In genomic region chr13:93036218-93036617, GRCm38 (mm10) we compare ENCODE assay signal across 24 mouse cellular contexts.
DNase-seq lines count a peak whose midpoint lies in the region; ATAC-seq and TF ChIP-seq lines count a peak whose summit lies in the region.
"Had no signal": no experiment of that assay in that cellular context is flagged by ENCODE, and none has a peak within 500 bp of the region (broad histone marks: within the 10 kb centered on the region; RNA-seq: fewer than 3 reads in every experiment).

No protein-coding gene starts in this region.

- 28% methylated on average over 4 of the region's 4 CpGs for WGBS in hindbrain, embryonic 10.5 days
- WGBS in hindbrain, embryonic 12.5 days: 38% methylated on average over 4 of the region's 4 CpGs
- 48% methylated on average over 4 of the region's 4 CpGs for WGBS in midbrain, embryonic 10.5 days
- WGBS in midbrain, postnatal 0 days: 34% methylated on average over 4 of the region's 4 CpGs
- WGBS in liver, embryonic 11.5 days: 67% methylated on average over 4 of the region's 4 CpGs

- no peak overlapping the region for H3K9ac ChIP-seq in hindbrain, embryonic 12.5 days
- H3K9ac ChIP-seq in midbrain, postnatal 0 days (replicated peaks; ENCODE audit: low read length, poor library complexity, severe bottlenecking): no peak overlapping the region
- H3K9ac ChIP-seq in liver, embryonic 11.5 days (ENCODE audit: low read depth, low read length): no peak overlapping the region
- H3K9ac ChIP-seq: embryonic facial prominence, embryonic 12.5 days; embryonic facial prominence, embryonic 15.5 days; forebrain, embryonic 15.5 days; hindbrain, embryonic 13.5 days had no signal

- H3K9me3 ChIP-seq in hindbrain, embryonic 10.5 days: no peaks in the 10 kb centered on the region
- no peaks in the 10 kb centered on the region; the same call in 1 of the 2 replicates for H3K9me3 ChIP-seq in hindbrain, embryonic 12.5 days (replicated peaks)
- no peaks in the 10 kb centered on the region for H3K9me3 ChIP-seq in midbrain, embryonic 10.5 days (replicated peaks)
- H3K9me3 ChIP-seq in midbrain, postnatal 0 days (ENCODE audit: low read length): no peaks in the 10 kb centered on the region
- no peaks in the 10 kb centered on the region for H3K9me3 ChIP-seq in liver, embryonic 11.5 days (ENCODE audit: control insufficient read depth, low read length)
- H3K9me3 ChIP-seq: embryonic facial prominence, embryonic 12.5 days; embryonic facial prominence, embryonic 15.5 days; forebrain, embryonic 15.5 days; hindbrain, embryonic 13.5 days had no signal

- ATAC-seq in hindbrain, embryonic 12.5 days (ENCODE audit: low FRiP score): no peak
- no peak for ATAC-seq in midbrain, postnatal 0 days (ENCODE audit: low FRiP score)
- no peak for ATAC-seq in liver, embryonic 11.5 days (replicated peaks; ENCODE audit: low FRiP score)
- ATAC-seq: CD4-positive, CD25-positive, alpha-beta regulatory T cell, adult 4 months; forebrain, embryonic 15.5 days; hindbrain, postnatal 0 days; inflammation-experienced regulatory T-cells, adult 6 months had no signal

- H3K4me1 ChIP-seq in hindbrain, embryonic 10.5 days (replicated peaks): peaks cover 7% of the 10 kb centered on the region
- H3K4me1 ChIP-seq in hindbrain, embryonic 12.5 days: no peaks in the 10 kb centered on the region; the same call in 1 of the 2 replicates
- H3K4me1 ChIP-seq in midbrain, embryonic 10.5 days: peaks cover 5% of the 10 kb centered on the region; the same call in 1 of the 2 replicates
- no peaks in the 10 kb centered on the region for H3K4me1 ChIP-seq in midbrain, postnatal 0 days (ENCODE audit: insufficient read depth, low read length)
- H3K4me1 ChIP-seq in liver, embryonic 11.5 days (replicated peaks; ENCODE audit: control insufficient read depth, insufficient read depth, low read length): no peaks in the 10 kb centered on the region
- H3K4me1 ChIP-seq: embryonic facial prominence, embryonic 12.5 days; embryonic facial prominence, embryonic 15.5 days; forebrain, embryonic 15.5 days; hindbrain, embryonic 13.5 days had no signal

- no peak for TF ChIP-seq POLR2A in brain, embryonic 14.5 days (IDR thresholded peaks at IDR 0.05; ENCODE audit: borderline replicate concordance, extremely low read depth, insufficient read depth, insufficient read length, poor library complexity, severe bottlenecking)

- peak overlapping the region; percentile 40 for H3K27ac ChIP-seq in hindbrain, embryonic 10.5 days
- H3K27ac ChIP-seq in hindbrain, embryonic 12.5 days: no peak overlapping the region
- 0 out of 2 replicates have a peak overlapping the region, but pooled peaks have one; percentile 28 for H3K27ac ChIP-seq in midbrain, embryonic 10.5 days (replicated peaks)
- no peak overlapping the region for H3K27ac ChIP-seq in midbrain, postnatal 0 days (ENCODE audit: low read depth, low read length)
- no peak overlapping the region for H3K27ac ChIP-seq in liver, embryonic 11.5 days (ENCODE audit: low read depth, low read length)
- H3K27ac ChIP-seq: embryonic facial prominence, embryonic 12.5 days; embryonic facial prominence, embryonic 15.5 days; forebrain, embryonic 15.5 days; hindbrain, embryonic 13.5 days; hindbrain, postnatal 0 days had no signal

- DNase-seq in hindbrain, embryonic 10.5 days (ENCODE audit: low spot score): no peak
- no peak for DNase-seq in midbrain, embryonic 10.5 days (ENCODE audit: low spot score)
- DNase-seq in midbrain, postnatal 0 days (ENCODE audit: low spot score): no peak
- peak; percentile 40 for DNase-seq in brain, adult 2 months (ENCODE audit: low read depth, low spot score)
- peak; percentile 50 for DNase-seq in brain, embryonic 14.5 days (ENCODE audit: low read depth)
- DNase-seq in liver, embryonic 11.5 days (ENCODE audit: low spot score): no peak
- DNase-seq in lung, postnatal 14 days: no peak
- DNase-seq: adrenal gland, adult 2 months; adrenal gland, postnatal 14 days; cerebellum, adult 18-20 months; cerebellum, adult 9-10 months; cerebellum, postnatal 14 days; gastrocnemius, postnatal 10 days; gastrocnemius, postnatal 36 days; heart, postnatal 36 days had no signal

- no peaks in the 10 kb centered on the region for H3K36me3 ChIP-seq in hindbrain, embryonic 10.5 days
- H3K36me3 ChIP-seq in hindbrain, embryonic 12.5 days: no peaks in the 10 kb centered on the region
- H3K36me3 ChIP-seq in midbrain, embryonic 10.5 days: no peaks in the 10 kb centered on the region
- H3K36me3 ChIP-seq in midbrain, postnatal 0 days (ENCODE audit: insufficient read depth, low read length): no peaks in the 10 kb centered on the region
- no peaks in the 10 kb centered on the region for H3K36me3 ChIP-seq in liver, embryonic 11.5 days (ENCODE audit: control insufficient read depth, insufficient read depth, low read length)
- H3K36me3 ChIP-seq: embryonic facial prominence, embryonic 12.5 days; embryonic facial prominence, embryonic 15.5 days; forebrain, embryonic 15.5 days; hindbrain, embryonic 13.5 days had no signal

- H3K4me2 ChIP-seq in hindbrain, embryonic 12.5 days (replicated peaks): no peak overlapping the region
- no peak overlapping the region for H3K4me2 ChIP-seq in midbrain, postnatal 0 days (ENCODE audit: low read depth, low read length, poor library complexity, severe bottlenecking)
- H3K4me2 ChIP-seq in liver, embryonic 11.5 days: no peak overlapping the region
- H3K4me2 ChIP-seq: embryonic facial prominence, embryonic 12.5 days; embryonic facial prominence, embryonic 15.5 days; forebrain, embryonic 15.5 days; heart, embryonic 11.5 days; hindbrain, embryonic 13.5 days had no signal

- H3K27me3 ChIP-seq in hindbrain, embryonic 10.5 days (ENCODE audit: insufficient read depth, poor library complexity, severe bottlenecking): no peaks in the 10 kb centered on the region
- no peaks in the 10 kb centered on the region for H3K27me3 ChIP-seq in hindbrain, embryonic 12.5 days
- no peaks in the 10 kb centered on the region for H3K27me3 ChIP-seq in midbrain, embryonic 10.5 days (ENCODE audit: low read depth, poor library complexity, severe bottlenecking)
- H3K27me3 ChIP-seq in midbrain, postnatal 0 days (ENCODE audit: insufficient read depth, low read length): no peaks in the 10 kb centered on the region
- no peaks in the 10 kb centered on the region for H3K27me3 ChIP-seq in liver, embryonic 11.5 days (replicated peaks; ENCODE audit: control insufficient read depth, insufficient read depth, low read length)
- H3K27me3 ChIP-seq: embryonic facial prominence, embryonic 12.5 days; embryonic facial prominence, embryonic 15.5 days; forebrain, embryonic 15.5 days; hindbrain, embryonic 13.5 days had no signal

- no peak overlapping the region for H3K4me3 ChIP-seq in hindbrain, embryonic 10.5 days
- H3K4me3 ChIP-seq in hindbrain, embryonic 12.5 days: no peak overlapping the region
- H3K4me3 ChIP-seq in midbrain, embryonic 10.5 days: no peak overlapping the region
- H3K4me3 ChIP-seq in midbrain, postnatal 0 days (ENCODE audit: low read depth, low read length): no peak overlapping the region
- no peak overlapping the region for H3K4me3 ChIP-seq in liver, embryonic 11.5 days (ENCODE audit: low read depth, low read length)
- H3K4me3 ChIP-seq: embryonic facial prominence, embryonic 12.5 days; embryonic facial prominence, embryonic 15.5 days; forebrain, embryonic 15.5 days; hindbrain, embryonic 13.5 days had no signal

- no peak for TF ChIP-seq CTCF in midbrain, postnatal 0 days (IDR thresholded peaks at IDR 0.05)
- TF ChIP-seq CTCF in brain, embryonic 14.5 days (IDR thresholded peaks at IDR 0.05; ENCODE audit: borderline replicate concordance, extremely low read depth, insufficient read depth, insufficient read length): no peak

Comparison
In these comparisons a context has a peak if more than half of its experiments do, and no peak if none do; other contexts are left out.
1. H3K27ac ChIP-seq: peak in hindbrain, embryonic 10.5 days (single experiment) and midbrain, embryonic 10.5 days (single experiment); none in hindbrain, embryonic 12.5 days (single experiment), midbrain, postnatal 0 days (single experiment) and liver, embryonic 11.5 days (single experiment).
2. DNase-seq: peak in brain, adult 2 months (single experiment) and brain, embryonic 14.5 days (single experiment); none in hindbrain, embryonic 10.5 days (single experiment), midbrain, embryonic 10.5 days (single experiment), midbrain, postnatal 0 days (single experiment), liver, embryonic 11.5 days (single experiment) and lung, postnatal 14 days (single experiment).